8 mouse cellular contexts compared by ENCODE assay signal in genomic region chr2:158030007-158030406, GRCm38 (mm10). TPM values are rescaled to one million over a fixed set of nuclear protein-coding genes. Genes with fewer than 3 reads are reported as not detected.
DNase-seq lines count a peak whose midpoint lies in the region; ATAC-seq lines count a peak whose summit lies in the region.

No protein-coding gene starts in this region.

- H3K36me3 ChIP-seq in megakaryocyte, embryonic 14.5 days (replicated peaks; ENCODE audit: low read length) = peaks cover 10% of the 10 kb centered on the region
- no peaks in the 10 kb centered on the region for H3K36me3 ChIP-seq in forebrain, embryonic 13.5 days (ENCODE audit: poor library complexity, severe bottlenecking)
- H3K36me3 ChIP-seq in limb, embryonic 12.5 days = peaks cover 10% of the 10 kb centered on the region; the same call in 1 of the 2 replicates
- H3K36me3 ChIP-seq in stomach, embryonic 14.5 days (ENCODE audit: control insufficient read depth, insufficient read depth, low read length) = 0 out of 2 replicates have a peak, but pooled peaks cover 6% of the 10 kb centered on the region

- H3K9ac ChIP-seq in forebrain, embryonic 13.5 days = peak overlapping the region; percentile 95
- peak overlapping the region; percentile 28 for H3K9ac ChIP-seq in limb, embryonic 12.5 days (replicated peaks)
- no peak overlapping the region for H3K9ac ChIP-seq in stomach, embryonic 14.5 days (replicated peaks; ENCODE audit: low read depth, low read length)

- WGBS in forebrain, embryonic 13.5 days = 85% methylated on average over 7 of the region's 7 CpGs
- WGBS in limb, embryonic 12.5 days = 86% methylated on average over 7 of the region's 7 CpGs
- 78% methylated on average over 7 of the region's 7 CpGs for WGBS in stomach, embryonic 14.5 days

- peaks cover 57% of the 10 kb centered on the region for H3K4me1 ChIP-seq in megakaryocyte, embryonic 14.5 days
- H3K4me1 ChIP-seq in forebrain, embryonic 13.5 days = peaks cover 43% of the 10 kb centered on the region
- peaks cover 31% of the 10 kb centered on the region for H3K4me1 ChIP-seq in limb, embryonic 12.5 days (replicated peaks)
- H3K4me1 ChIP-seq in stomach, embryonic 14.5 days (ENCODE audit: control insufficient read depth, insufficient read depth, low read length) = peaks cover 20% of the 10 kb centered on the region

- H3K4me2 ChIP-seq in forebrain, embryonic 13.5 days = peak overlapping the region; percentile 82
- peak overlapping the region; percentile 68 for H3K4me2 ChIP-seq in limb, embryonic 12.5 days
- H3K4me2 ChIP-seq in stomach, embryonic 14.5 days (replicated peaks; ENCODE audit: low read depth, low read length) = peak overlapping the region; percentile 88

- no peak for ATAC-seq in megakaryocyte, adult 5-6 weeks (ENCODE audit: poor library complexity, severe bottlenecking)
- ATAC-seq in forebrain, embryonic 13.5 days = no peak
- no peak for ATAC-seq in limb, embryonic 12.5 days (ENCODE audit: insufficient number of reproducible peaks, insufficient read depth, low FRiP score, low TSS enrichment, low read depth)
- no peak for ATAC-seq in stomach, embryonic 14.5 days (ENCODE audit: insufficient number of reproducible peaks, insufficient read depth, low FRiP score, low read depth)

- peak overlapping the region; percentile 85 for H3K4me3 ChIP-seq in megakaryocyte, embryonic 14.5 days (replicated peaks)
- peak overlapping the region; percentile 97 for H3K4me3 ChIP-seq in forebrain, embryonic 13.5 days
- H3K4me3 ChIP-seq in limb, embryonic 12.5 days (replicated peaks) = peak overlapping the region; percentile 99
- peak overlapping the region; percentile 98 for H3K4me3 ChIP-seq in stomach, embryonic 14.5 days (ENCODE audit: low read depth, low read length)

- H3K27me3 ChIP-seq in megakaryocyte, embryonic 14.5 days (replicated peaks) = no peaks in the 10 kb centered on the region
- H3K27me3 ChIP-seq in forebrain, embryonic 13.5 days = no peaks in the 10 kb centered on the region
- H3K27me3 ChIP-seq in limb, embryonic 12.5 days = no peaks in the 10 kb centered on the region
- no peaks in the 10 kb centered on the region for H3K27me3 ChIP-seq in stomach, embryonic 14.5 days (ENCODE audit: control insufficient read depth, insufficient read depth, low read length)

- no peak for DNase-seq in layer of hippocampus, postnatal 14 days (ENCODE audit: low spot score in 2 of 2)
- no peak for DNase-seq in T-cell, adult 2 months (ENCODE audit: low spot score)
- DNase-seq in left cerebral cortex, adult 18-20 months (ENCODE audit: low spot score in 2 of 2) = no peak

- no peaks in the 10 kb centered on the region for H3K9me3 ChIP-seq in megakaryocyte, embryonic 14.5 days
- H3K9me3 ChIP-seq in forebrain, embryonic 13.5 days (replicated peaks) = no peaks in the 10 kb centered on the region
- H3K9me3 ChIP-seq in limb, embryonic 12.5 days = no peaks in the 10 kb centered on the region
- H3K9me3 ChIP-seq in stomach, embryonic 14.5 days (ENCODE audit: control insufficient read depth, low read depth, low read length) = no peaks in the 10 kb centered on the region

- H3K27ac ChIP-seq in forebrain, embryonic 13.5 days = no peak overlapping the region
- no peak overlapping the region for H3K27ac ChIP-seq in limb, embryonic 12.5 days
- no peak overlapping the region for H3K27ac ChIP-seq in stomach, embryonic 14.5 days (ENCODE audit: low read length)

RNA-seq across cellular contexts. Expression of gene Rprd1b, which starts 1.7 kb away (rescaled TPM):
- polyA plus RNA-seq in megakaryocyte, embryonic 14.5 days (2012; ENCODE audit: insufficient read depth, low replicate concordance) = 5.5 and 8.2 TPM in 2 replicates
- total RNA-seq in megakaryocyte, adult 5-6 weeks (2015) = 26.7 and 26.9 TPM in 2 replicates
- total RNA-seq in megakaryocyte, adult 5-6 weeks (2017) = 17.0 and 21.7 TPM in 2 replicates
- polyA plus RNA-seq in forebrain, embryonic 13.5 days (2015; fragmentation: Nextera tagmentation; extraction: Ambion mirVana) = 51.3 and 54.2 TPM in 2 replicates
- 55.2 and 57.1 TPM in 2 replicates for polyA plus RNA-seq in limb, embryonic 12.5 days (2016; fragmentation: Nextera tagmentation; extraction: Ambion mirVana)
- polyA plus RNA-seq in stomach, embryonic 14.5 days (2014; fragmentation: Nextera tagmentation; extraction: Ambion mirVana) = 54.5 and 57.0 TPM in 2 replicates
- total RNA-seq in layer of hippocampus, postnatal 14 days (2021) = 10 to 100 TPM; 28.5 to 31.0 TPM
- total RNA-seq in left cerebral cortex, adult 18-20 months (2021) = 10 to 100 TPM; 74.0 to 79.9 TPM

RNA-seq across cellular contexts. Expression of gene Tti1, which starts 1.8 kb away (rescaled TPM):
- polyA plus RNA-seq in megakaryocyte, embryonic 14.5 days (2012; ENCODE audit: insufficient read depth, low replicate concordance) = 5.5 and 10.8 TPM in 2 replicates
- total RNA-seq in megakaryocyte, adult 5-6 weeks (2015) = 11.7 and 22.2 TPM in 2 replicates
- total RNA-seq in megakaryocyte, adult 5-6 weeks (2017) = 18.7 and 19.7 TPM in 2 replicates
- polyA plus RNA-seq in forebrain, embryonic 13.5 days (2015; fragmentation: Nextera tagmentation; extraction: Ambion mirVana) = 21.0 and 25.9 TPM in 2 replicates
- polyA plus RNA-seq in limb, embryonic 12.5 days (2016; fragmentation: Nextera tagmentation; extraction: Ambion mirVana) = 28.1 and 35.3 TPM in 2 replicates
- 21.1 and 21.8 TPM in 2 replicates for polyA plus RNA-seq in stomach, embryonic 14.5 days (2014; fragmentation: Nextera tagmentation; extraction: Ambion mirVana)
- 10 to 100 TPM; 15.9 to 16.3 TPM for total RNA-seq in layer of hippocampus, postnatal 14 days (2021)
- total RNA-seq in left cerebral cortex, adult 18-20 months (2021) = 10 to 100 TPM; 21.0 to 23.5 TPM
